Mouse (Mus musculus) hindbrain, postnatal 0 days (tissue): ENCODE measurements around the gene Rassf8. TPM values are rescaled to one million over a fixed set of nuclear protein-coding genes. Genes with fewer than 3 reads are reported as not detected.

Source experiments
- ATAC-seq: fragments of 200-750 bp; cut with Nextera tagmentation; 2 replicates; pipeline ENCODE4 v1.8.0; 2017; ENCODE audit warnings: mild to moderate bottlenecking, moderate TSS enrichment, moderate library complexity
- DNase-seq: peaks from one replicate; pipeline ENCODE4 v3.0.0-alpha.2; 2015; ENCODE audit warnings: low spot score
- H3K27ac ChIP-seq: fragments of 300-500 bp; sonication (generic); 2 replicates; pipeline ENCODE4 v1.5.1; 2014; ENCODE audit warnings: mild to moderate bottlenecking
- H3K27me3 ChIP-seq: fragments of 300-500 bp; sonication (generic); 2 replicates; pipeline ENCODE4 v1.6.1; 2014; ENCODE audit warnings: low read length, mixed read lengths; ENCODE audit not compliant: insufficient read depth
- H3K36me3 ChIP-seq: fragments of 300-500 bp; sonication (generic); 2 replicates; pipeline ENCODE4 v1.6.1; 2014; ENCODE audit warnings: low read length, mixed read lengths; ENCODE audit not compliant: insufficient read depth
- H3K4me1 ChIP-seq: fragments of 300-500 bp; sonication (generic); 2 replicates; pipeline ENCODE4 v1.6.1; 2014; ENCODE audit warnings: antibody characterized with exemption, low read length, mixed read lengths; ENCODE audit not compliant: insufficient read depth
- H3K4me2 ChIP-seq: fragments of 300-500 bp; sonication (generic); 2 replicates; pipeline ENCODE4 v1.6.1; 2014; ENCODE audit warnings: low read depth, mild to moderate bottlenecking, low read length, moderate library complexity, mixed read lengths
- H3K4me3 ChIP-seq: fragments of 300-500 bp; sonication (generic); 2 replicates; pipeline ENCODE4 v1.5.1; 2014; ENCODE audit warnings: low read length
- H3K9ac ChIP-seq: fragments of 300-500 bp; sonication (generic); replicated peaks from 2 replicates; pipeline ENCODE4 v1.6.1; 2014; ENCODE audit warnings: mild to moderate bottlenecking, low read length, moderate library complexity, mixed read lengths
- H3K9me3 ChIP-seq: fragments of 300-500 bp; sonication (generic); 2 replicates; pipeline ENCODE4 v1.6.1; 2016; ENCODE audit warnings: low read length, mixed read lengths
- CTCF ChIP-seq: IDR thresholded peaks from 2 replicates; pipeline ENCODE4 v1.5.1; 2016; ENCODE audit warnings: antibody characterized with exemption, control low read depth, low read depth
- WGBS: fragments of 180-500 bp; shearing (Covaris S2); extraction: QIAGEN DNeasy Blood & Tissue Kit; methylation state at CpG from one replicate; pipeline ENCODE4 v1.1.7; 2014; 5-methylcytosine and 5-hydroxymethylcytosine counted together
- polyA plus RNA-seq: library from polyadenylated mRNA; unstranded; fragments of >200 nt; fragmentation: Nextera tagmentation; extraction: Ambion mirVana; gene quantifications from 2 replicates; pipeline ENCODE4 v1.2.1, GENCODE M21; 2015
- total RNA-seq: library from RNA; depleted of rRNA; stranded (reverse); fragments of >200 nt; gene quantifications from 2 replicates; pipeline ENCODE4 v1.2.3, GENCODE M21; 2014

The Rassf8 gene
- total and polyA plus RNA-seq, 2 experiments from 2014 or later: 6.5 to 18.6 TPM

DNA sequence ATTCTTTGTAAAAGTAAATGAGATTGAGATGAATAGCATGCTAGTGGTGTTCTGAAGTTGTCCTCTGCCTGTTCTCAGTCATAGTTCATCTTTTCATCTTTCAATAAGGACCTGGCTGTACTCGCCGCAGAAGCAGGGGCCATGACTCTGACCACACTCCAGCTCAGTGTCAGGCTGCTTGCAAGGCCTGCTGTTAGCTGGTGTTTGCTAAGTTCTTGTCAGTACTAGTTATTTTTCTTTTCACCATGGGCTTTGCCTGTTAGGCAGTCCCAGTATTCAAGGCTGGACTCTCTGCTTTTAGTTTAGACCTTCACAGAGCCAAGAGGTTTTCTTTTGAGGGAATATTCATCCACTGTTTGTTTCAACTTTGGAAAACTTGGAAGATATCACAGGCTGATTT lies 40.8 kb downstream of the Rassf8 start:
- Histone ChIP-seq H3K27me3 (no peaks in the 10 kb centered on the region), H3K4me2 (no peak overlapping the region), H3K9ac (no peak overlapping the region), H3K4me1 (no peaks in the 10 kb centered on the region), H3K36me3 (no peaks in the 10 kb centered on the region), H3K27ac (no peak overlapping the region), H3K9me3 (no peaks in the 10 kb centered on the region), H3K4me3 (no peak overlapping the region)
- 88% methylated on average over 2 of the region's 2 CpGs for WGBS
- DNase-seq: no peak
- TF ChIP-seq CTCF: no peak
- ATAC-seq: no peak

DNA sequence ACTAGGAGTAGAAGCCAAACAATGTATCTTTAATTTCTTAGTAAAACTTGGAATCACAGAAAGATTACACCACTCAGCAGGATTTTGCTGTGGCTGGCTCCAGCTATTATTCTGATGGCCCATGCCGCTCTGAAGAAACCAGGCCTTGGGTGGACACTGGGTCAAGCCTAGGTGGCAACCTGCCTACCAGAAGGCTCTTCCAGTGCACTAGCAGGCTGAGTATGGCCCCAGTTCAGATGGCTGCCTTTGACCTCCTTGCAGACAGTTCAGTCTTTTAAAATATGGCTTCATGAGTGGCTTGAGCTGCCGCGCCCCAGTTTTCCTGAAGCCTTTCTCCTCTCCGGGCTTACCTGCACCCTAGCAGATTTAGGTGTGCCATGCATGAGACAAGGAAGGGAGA lies 43.2 kb downstream of the Rassf8 start:
- DNase-seq (no peak), ATAC-seq (no peak)
- no peaks in the 10 kb centered on the region for H3K36me3 ChIP-seq
- 93% methylated on average over 4 of the region's 4 CpGs for WGBS
- no peak overlapping the region for H3K4me2 ChIP-seq
- no peaks in the 10 kb centered on the region for H3K4me1 ChIP-seq
- no peak overlapping the region for H3K9ac ChIP-seq
- TF ChIP-seq CTCF: no peak
- H3K27ac ChIP-seq: no peak overlapping the region
- H3K9me3 ChIP-seq: no peaks in the 10 kb centered on the region
- H3K4me3 ChIP-seq: no peak overlapping the region
- H3K27me3 ChIP-seq: no peaks in the 10 kb centered on the region

DNA sequence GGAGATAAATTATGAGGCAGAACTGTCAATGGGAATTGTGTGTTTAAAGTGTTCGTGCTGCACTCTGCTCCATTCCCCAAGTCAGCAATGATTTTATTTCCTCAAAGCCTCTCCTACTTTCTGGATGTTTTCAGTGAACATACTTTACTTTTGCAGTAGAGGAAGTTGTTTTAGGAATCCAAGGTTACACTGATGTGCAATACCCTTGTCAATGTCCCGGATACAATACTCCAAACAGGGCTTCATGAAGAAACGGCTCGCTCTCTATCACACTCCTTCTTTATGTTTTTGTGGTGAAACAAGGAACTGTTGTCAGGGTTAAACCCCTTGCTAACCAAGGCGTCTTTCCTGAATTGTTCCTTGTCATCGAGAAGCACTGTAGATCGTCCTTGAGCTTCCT lies 45.8 kb downstream of the Rassf8 start:
- H3K4me2 ChIP-seq: no peak overlapping the region
- no peak for TF ChIP-seq CTCF
- DNase-seq (no peak), ATAC-seq (no peak)
- H3K9ac ChIP-seq: no peak overlapping the region
- no peaks in the 10 kb centered on the region for H3K27me3 ChIP-seq
- H3K27ac ChIP-seq: no peak overlapping the region
- no peaks in the 10 kb centered on the region for H3K36me3 ChIP-seq
- no peak overlapping the region for H3K4me3 ChIP-seq
- H3K9me3 ChIP-seq: no peaks in the 10 kb centered on the region
- H3K4me1 ChIP-seq: no peaks in the 10 kb centered on the region
- 78% methylated on average over 7 of the region's 7 CpGs for WGBS

DNA sequence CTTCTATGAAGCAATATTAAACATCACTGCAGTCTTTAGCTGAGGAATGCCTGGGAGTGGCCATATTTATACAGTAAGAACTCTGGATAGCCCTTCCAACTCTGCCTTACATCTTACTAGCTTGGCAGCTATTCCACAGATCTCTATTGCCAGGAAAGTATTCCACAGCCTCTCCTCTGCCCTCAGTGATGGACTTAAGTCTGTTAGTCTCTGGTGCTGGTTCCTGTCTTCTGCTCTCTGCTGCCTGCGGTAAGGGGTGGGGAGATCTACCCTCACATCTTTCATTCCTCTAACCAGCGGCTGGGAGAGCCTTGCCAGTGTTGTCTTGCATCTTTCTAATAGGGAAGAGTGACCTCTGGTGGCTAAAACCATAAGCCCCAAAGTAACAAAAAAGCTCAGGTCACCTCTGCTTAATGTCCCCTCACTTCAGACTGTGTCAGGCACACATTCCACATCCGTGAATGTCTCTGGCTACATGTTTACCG lies 46.6 kb downstream of the Rassf8 start:
- DNase-seq: peak; percentile 73
- no peak overlapping the region for H3K27ac ChIP-seq
- H3K9me3 ChIP-seq: no peaks in the 10 kb centered on the region
- peak; percentile 74 for TF ChIP-seq CTCF
- H3K4me3 ChIP-seq: no peak overlapping the region
- no peak overlapping the region for H3K9ac ChIP-seq
- H3K4me1 ChIP-seq: no peaks in the 10 kb centered on the region
- WGBS: 21% methylated on average over 4 of the region's 4 CpGs
- H3K36me3 ChIP-seq: no peaks in the 10 kb centered on the region
- H3K27me3 ChIP-seq: no peaks in the 10 kb centered on the region
- no peak overlapping the region for H3K4me2 ChIP-seq
- ATAC-seq: peak; percentile 47; the same call in 1 of the 2 replicates

DNA sequence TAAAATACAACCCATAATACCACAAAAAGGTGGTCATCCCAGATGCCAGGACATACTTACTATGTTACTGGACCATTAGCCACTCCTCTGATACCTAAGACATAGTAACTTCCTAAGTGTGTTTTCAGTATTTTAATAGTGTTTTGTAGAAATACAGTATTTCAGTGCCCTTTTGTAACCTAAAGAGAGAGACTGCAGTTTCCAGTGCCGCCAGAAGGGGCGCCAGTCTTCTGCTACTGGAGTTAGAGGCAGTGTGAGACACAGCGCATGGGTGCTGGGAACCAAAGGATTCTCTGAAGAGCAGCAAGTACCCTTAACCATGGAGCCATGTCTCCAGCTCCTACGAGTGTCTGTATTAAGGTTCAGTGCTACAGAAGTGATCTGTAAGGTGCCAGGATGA lies 48.1 kb downstream of the Rassf8 start:
- Histone ChIP-seq H3K36me3 (no peaks in the 10 kb centered on the region), H3K9me3 (no peaks in the 10 kb centered on the region), H3K9ac (no peak overlapping the region), H3K4me3 (no peak overlapping the region), H3K27me3 (no peaks in the 10 kb centered on the region), H3K4me2 (no peak overlapping the region), H3K4me1 (no peaks in the 10 kb centered on the region), H3K27ac (no peak overlapping the region)
- ATAC-seq: no peak
- peak; percentile 55 for TF ChIP-seq CTCF
- 56% methylated on average over 4 of the region's 4 CpGs for WGBS
- DNase-seq: no peak

DNA sequence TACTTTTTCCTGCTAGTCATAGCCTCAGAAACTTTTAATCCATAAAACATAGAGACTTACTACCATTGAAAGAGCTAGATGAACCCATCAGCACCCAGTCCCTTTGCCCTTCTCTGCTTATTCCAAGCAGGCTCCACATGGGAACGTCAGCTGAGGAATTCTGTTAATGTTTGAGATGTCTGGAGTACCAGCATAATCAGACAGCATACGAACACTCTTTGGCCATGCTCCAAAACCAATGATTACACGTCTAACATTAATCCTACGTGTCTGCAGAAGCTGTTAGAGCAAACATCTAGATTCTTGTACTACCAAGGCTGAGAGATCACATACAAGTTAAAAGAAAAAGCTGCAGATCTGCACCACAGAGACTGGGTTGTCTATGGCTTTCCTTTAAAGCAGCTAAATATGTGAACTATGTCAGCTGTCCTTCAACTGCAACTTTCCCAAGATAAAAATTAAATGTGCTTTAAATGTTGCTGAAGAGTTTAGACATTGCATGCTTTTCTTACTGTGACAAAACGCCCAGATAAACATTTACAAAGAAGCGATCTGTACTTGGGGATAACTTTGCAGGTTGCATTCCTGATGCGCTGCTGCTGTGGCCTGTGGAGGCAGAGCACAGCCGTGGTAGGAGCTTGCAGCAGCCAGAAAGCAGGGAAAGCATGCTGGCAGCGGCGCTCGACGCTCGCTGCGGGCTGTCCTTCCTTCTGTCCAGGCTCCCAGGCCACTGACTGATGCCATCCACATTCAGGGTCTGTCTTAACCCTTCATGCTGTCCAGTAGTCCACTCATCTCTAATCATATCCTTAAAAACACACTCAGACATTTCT lies 49.9 kb downstream of the Rassf8 start:
- H3K27me3 ChIP-seq: no peaks in the 10 kb centered on the region
- H3K4me3 ChIP-seq: no peak overlapping the region
- no peak for DNase-seq
- TF ChIP-seq CTCF: no peak; the same call in 1 of the 2 replicates
- H3K4me2 ChIP-seq: no peak overlapping the region
- no peaks in the 10 kb centered on the region for H3K9me3 ChIP-seq
- no peak overlapping the region for H3K27ac ChIP-seq
- no peaks in the 10 kb centered on the region for H3K36me3 ChIP-seq
- H3K9ac ChIP-seq: no peak overlapping the region
- no peaks in the 10 kb centered on the region for H3K4me1 ChIP-seq
- ATAC-seq: no peak
- 29% methylated on average over 14 of the region's 14 CpGs for WGBS

DNA sequence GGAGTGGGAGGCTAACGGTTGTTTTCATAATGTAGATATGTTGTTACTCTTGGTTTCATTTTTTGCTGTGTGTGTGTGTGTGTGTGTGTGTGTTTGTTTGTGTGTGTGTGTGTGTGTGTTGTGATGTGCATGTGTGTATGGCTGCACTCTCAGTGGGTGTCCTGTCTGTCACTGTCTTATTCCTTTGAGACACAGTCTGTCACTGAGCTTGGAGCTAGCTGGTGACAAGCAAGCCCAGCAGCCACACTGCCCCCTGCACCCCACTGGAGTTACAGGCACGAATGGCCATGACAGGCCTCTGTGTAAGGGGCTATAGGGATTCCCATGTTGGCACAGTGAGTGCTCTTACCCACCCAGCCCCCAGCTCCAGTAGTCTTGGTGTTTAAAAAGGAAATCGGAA lies 51.1 kb downstream of the Rassf8 start:
- H3K27ac ChIP-seq: no peak overlapping the region
- TF ChIP-seq CTCF: 0 out of 2 replicates have a peak, but pooled peaks have one; percentile 9
- H3K9me3 ChIP-seq: no peaks in the 10 kb centered on the region
- no peak for DNase-seq
- WGBS: 53% methylated on average over 3 of the region's 3 CpGs
- no peaks in the 10 kb centered on the region for H3K27me3 ChIP-seq
- peak; percentile 31; the same call in 1 of the 2 replicates for ATAC-seq
- no peak overlapping the region for H3K4me3 ChIP-seq
- H3K9ac ChIP-seq: no peak overlapping the region
- no peak overlapping the region for H3K4me2 ChIP-seq
- no peaks in the 10 kb centered on the region for H3K36me3 ChIP-seq
- H3K4me1 ChIP-seq: no peaks in the 10 kb centered on the region
